Mouse (Mus musculus) neural tube, embryonic 10.5 days (tissue): ENCODE data around the gene Fam133b.
"Not testable (repeated sequence)": the region's sequence is repeated elsewhere in the genome, so short reads cannot be mapped to it uniquely, and the experiment has no call there.

Source experiments
- DNase-seq: peaks from one replicate; pipeline ENCODE4 v3.0.0-alpha.2; 2017; ENCODE audit warnings: low spot score; ENCODE audit errors: extremely low spot score

Gene Fam133b

GRCm38 (mm10) chr5:3520493-3521359 is 22.9 kb upstream of the Fam133b start:
- no peak for DNase-seq

- DNase-seq, result no peak
Observed at GRCm38 (mm10) chr5:3521741-3522140, 21.9 kb upstream of the Fam133b start.

- DNase-seq, result no peak
Observed at GRCm38 (mm10) chr5:3522826-3523225, 20.8 kb upstream of the Fam133b start.

GRCm38 (mm10) chr5:3527041-3527691 is 16.5 kb upstream of the Fam133b start:
- peak; percentile 34 for DNase-seq

- DNase-seq, result no peak
Observed at GRCm38 (mm10) chr5:3529585-3530189, 13.9 kb upstream of the Fam133b start.

GRCm38 (mm10) chr5:3532048-3532447 is 11.6 kb upstream of the Fam133b start:
- DNase-seq, result not testable (repeated sequence)

- DNase-seq, result no peak
Observed at GRCm38 (mm10) chr5:3536592-3537212, 6.9 kb upstream of the Fam133b start.

GRCm38 (mm10) chr5:3538505-3539472 is 4.8 kb upstream of the Fam133b start:
- DNase-seq, result no peak

GRCm38 (mm10) chr5:3541871-3542270 is 1.8 kb upstream of the Fam133b start:
- DNase-seq, result no peak

GRCm38 (mm10) chr5:3544480-3544769 is 792 bp downstream of the Fam133b start:
- no peak for DNase-seq

GRCm38 (mm10) chr5:3546226-3546625 is 2.6 kb downstream of the Fam133b start:
- no peak for DNase-seq

- no peak for DNase-seq
Observed at GRCm38 (mm10) chr5:3551481-3551880, 7.8 kb downstream of the Fam133b start.

- DNase-seq, result no peak
Observed at GRCm38 (mm10) chr5:3554198-3554597, 10.6 kb downstream of the Fam133b start.

- no peak for DNase-seq
Observed at GRCm38 (mm10) chr5:3571266-3571665, 27.6 kb downstream of the Fam133b start, which contains the start of gene 1700109H08Rik. Gene 1700109H08Rik, plus strand, starts transcription at chr5:3571566.

GRCm38 (mm10) chr5:3574825-3575224 is 31.2 kb downstream of the Fam133b start:
- DNase-seq, result no peak

GRCm38 (mm10) chr5:3577939-3578338 is 34.3 kb downstream of the Fam133b start:
- no peak for DNase-seq

- DNase-seq, result no peak
Observed at GRCm38 (mm10) chr5:3579066-3579465, 35.4 kb downstream of the Fam133b start.

- DNase-seq, result peak; percentile 93
Observed at GRCm38 (mm10) chr5:3595693-3596398, 52.2 kb downstream of the Fam133b start, which contains the start of gene Pex1. Gene Pex1, plus strand, starts transcription at chr5:3596066.

GRCm38 (mm10) chr5:3596399-3596766 is 52.8 kb downstream of the Fam133b start, which contains the start of gene Rbm48:
Gene Rbm48, minus strand, starts transcription at chr5:3596585.
- DNase-seq, result peak; percentile 73

- no peak for DNase-seq
Observed at GRCm38 (mm10) chr5:3597171-3597570, 53.5 kb downstream of the Fam133b start.
